Mouse (Mus musculus) erythroblast, embryonic 14.5 days (primary cell): ENCODE measurements around the gene Slco3a1.

Source experiments
- GATA1 ChIP-seq: IDR thresholded peaks from 2 replicates; pipeline ENCODE4 v1.6.1; 2012; ENCODE audit warnings: low read length, inconsistent platforms, mixed read lengths
- TAL1 ChIP-seq: IDR thresholded peaks from 3 replicates; pipeline ENCODE4 v1.6.1; 2012; ENCODE audit warnings: low read length, inconsistent platforms, mixed read lengths

DNA sequence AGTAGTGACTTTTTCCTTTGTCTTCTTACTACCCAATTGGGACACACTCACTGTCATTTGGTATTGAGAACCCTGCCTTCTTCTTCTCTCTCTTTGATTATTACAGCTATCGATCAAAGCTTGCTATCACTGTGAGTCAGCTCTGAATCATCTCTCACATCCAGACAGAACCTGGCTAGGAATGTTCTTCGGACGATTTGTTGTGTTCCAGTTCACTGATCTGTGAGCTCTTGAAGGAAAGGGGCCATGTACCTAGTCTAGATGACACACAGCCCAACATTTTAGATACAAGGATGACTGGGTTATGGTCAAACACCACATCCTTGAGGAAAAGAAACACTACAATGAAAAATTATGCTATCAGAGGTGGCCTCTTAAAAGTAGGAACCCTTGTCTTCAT, 275.2 kb downstream of the Slco3a1 start:
- TF ChIP-seq TAL1 (no peak), GATA1 (no peak)
